Mouse (Mus musculus): ENCODE data around the gene Gm21748. TPM values are rescaled to one million over a fixed set of nuclear protein-coding genes. Genes with fewer than 3 reads are reported as not detected.
"Not testable (repeated sequence)": the region's sequence is repeated elsewhere in the genome, so short reads cannot be mapped to it uniquely, and the experiment has no call there.

Gene Gm21748
- total RNA-seq (2017), result not detected in 2 replicates

GRCm38 (mm10) chrY:90839077-90839476 lies at the start of gene Gm21748:
Gene Gm21748 (minus strand): TSS chrY:90839177.
- not testable (repeated sequence) for ATAC-seq (replicated peaks in 1 of 2; ENCODE audit: insufficient read depth in 1 of 2, low FRiP score in 2 of 2, low TSS enrichment in 1 of 2, low read depth in 1 of 2, poor library complexity in 2 of 2, severe bottlenecking in 2 of 2)

Other genes starting within 250 kb of the Gm21748 start
- not detected in 2 replicates for gene Gm21860, start 84.4 kb downstream of the Gm21748 start, total RNA-seq (2017)
- gene Gm47283, start 54.4 kb downstream of the Gm21748 start, total RNA-seq (2017), result not detected in 2 replicates